Mouse (Mus musculus) layer of hippocampus, adult 9-11 months (tissue): Measurements from ENCODE around the gene 5730480H06Rik.

Experiments used
- DNase-seq: peaks from one replicate; pipeline ENCODE4 v3.0.0; 2022

The 5730480H06Rik gene

DNA sequence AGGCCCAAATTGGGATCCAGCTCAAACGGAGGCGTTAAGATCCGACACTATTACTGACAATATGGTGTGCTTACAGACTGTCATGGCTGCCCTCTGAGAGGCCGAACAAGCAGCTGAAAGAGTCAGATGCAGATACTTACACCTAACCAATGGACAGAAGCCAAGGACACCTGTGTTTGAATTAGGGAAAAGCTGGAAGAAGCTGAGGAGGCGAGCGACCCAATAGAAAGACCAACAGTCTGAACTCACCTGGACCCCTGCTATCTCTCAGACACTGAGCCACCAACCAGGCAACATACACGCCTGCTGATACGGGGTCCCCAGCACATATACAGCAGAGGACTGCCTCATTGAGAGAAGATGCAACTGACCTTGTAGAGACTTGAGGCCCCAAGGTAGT is at the start of gene 5730480H06Rik:
Gene 5730480H06Rik, plus strand, starts transcription at position 301 of the 400 bp plus-strand sequence.
- DNase-seq, result no peak

DNA sequence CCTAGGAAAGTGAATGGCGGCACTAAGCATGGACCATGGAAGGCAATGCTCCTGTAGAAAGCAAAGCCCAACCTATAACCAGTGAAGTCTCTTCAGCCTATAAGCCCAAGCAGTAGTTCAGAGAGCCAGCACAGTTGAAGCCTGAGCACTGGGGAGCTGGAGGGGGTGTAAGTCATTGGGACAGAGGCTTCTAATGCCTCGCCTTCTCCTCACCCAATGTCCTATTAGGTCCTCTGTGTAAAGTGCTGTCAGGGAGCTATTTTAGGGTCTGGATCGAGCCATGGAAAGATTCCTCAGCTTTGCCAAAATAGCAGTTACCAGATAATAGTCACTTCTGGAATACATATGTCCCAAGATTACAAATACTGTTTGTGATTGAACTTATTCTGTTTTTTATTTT is 26.6 kb upstream of the 5730480H06Rik start:
- DNase-seq, result no peak

DNA sequence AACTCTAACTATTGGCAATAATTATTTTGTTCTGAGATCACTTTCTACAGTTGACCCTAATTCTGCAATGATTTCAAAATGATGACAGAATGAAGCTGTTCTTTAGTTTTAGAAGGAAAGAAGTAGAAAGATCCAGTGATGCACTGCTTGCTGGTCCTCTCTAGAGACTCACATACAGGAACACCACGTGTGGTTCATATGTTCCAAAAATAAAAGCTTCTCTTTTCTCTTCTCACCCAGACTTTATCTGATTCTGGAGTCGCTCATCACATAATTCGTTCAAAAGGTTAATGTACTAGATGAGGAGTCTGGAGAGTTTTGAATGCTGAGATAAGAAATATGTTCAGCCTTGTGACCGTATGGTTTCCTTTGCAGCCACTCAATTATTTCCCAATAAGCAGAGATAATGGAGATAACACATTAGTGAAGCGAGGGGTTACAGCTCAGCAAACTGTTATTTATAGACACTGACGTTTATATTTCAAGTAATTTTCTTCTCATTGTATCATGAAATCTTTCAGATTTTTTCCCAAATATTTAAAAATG is 12.6 kb upstream of the 5730480H06Rik start:
- no peak for DNase-seq

DNA sequence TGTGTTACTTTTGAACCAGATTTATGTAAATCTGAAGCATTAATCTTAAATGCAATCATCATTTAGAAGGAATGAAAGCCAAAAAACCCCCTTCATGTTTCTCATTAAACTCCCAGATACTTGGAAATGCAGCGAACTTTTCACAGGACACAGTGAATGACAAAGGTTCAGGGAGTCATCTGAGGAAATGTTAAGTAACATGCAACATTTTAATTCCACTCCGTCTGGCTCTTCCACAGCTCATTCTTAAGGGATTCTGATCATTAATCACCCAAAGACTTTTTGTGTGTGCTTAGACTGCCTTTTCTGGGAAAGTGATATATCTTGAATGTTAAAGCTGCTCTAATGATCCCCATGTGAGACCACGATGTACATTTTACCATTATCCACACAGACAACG is 7.2 kb upstream of the 5730480H06Rik start:
- DNase-seq, result no peak

GRCm38 (mm10) chr5:48326221-48326620 is 1.5 kb upstream of the 5730480H06Rik start:
- DNase-seq, result no peak

DNA sequence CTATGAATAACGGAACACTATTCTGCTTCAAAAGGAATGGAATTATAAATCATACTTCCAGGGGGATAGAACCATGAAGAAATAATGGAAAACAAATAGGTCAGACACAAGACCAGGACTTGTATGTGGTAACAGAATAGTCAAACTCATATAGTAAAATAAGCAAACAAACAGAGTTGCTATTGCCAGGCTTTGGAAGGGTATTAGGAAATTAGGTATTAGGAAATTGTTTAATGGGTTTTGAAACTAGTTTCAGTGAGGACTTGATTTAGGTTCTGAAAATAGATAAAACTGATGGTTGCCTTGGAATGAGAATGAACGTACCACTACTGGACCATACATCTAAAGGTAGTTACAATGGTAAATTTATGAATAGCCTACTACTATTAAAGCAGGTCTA is 2.0 kb downstream of the 5730480H06Rik start:
- DNase-seq, result no peak

DNA sequence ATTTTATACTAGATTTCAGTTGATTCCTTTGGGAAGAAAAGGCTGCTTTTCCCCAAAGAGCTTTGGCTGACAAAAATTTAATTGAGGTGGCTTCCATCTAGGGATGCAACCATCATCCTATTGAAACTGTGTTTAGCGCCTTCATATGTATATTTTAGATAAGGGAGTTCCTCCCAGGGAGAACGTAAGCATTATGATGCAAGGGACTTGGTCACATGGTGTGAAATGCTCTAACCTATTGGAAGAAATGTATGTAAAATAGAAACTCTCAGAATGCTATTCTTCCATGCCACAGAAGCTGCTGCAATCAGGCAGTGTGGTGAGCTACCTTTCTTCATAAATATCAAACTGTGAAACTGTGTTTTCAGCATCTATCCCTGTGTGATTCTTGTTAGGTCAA is 3.1 kb downstream of the 5730480H06Rik start:
- no peak for DNase-seq

GRCm38 (mm10) chr5:48331441-48331840 is 3.7 kb downstream of the 5730480H06Rik start:
- DNase-seq, result no peak

DNA sequence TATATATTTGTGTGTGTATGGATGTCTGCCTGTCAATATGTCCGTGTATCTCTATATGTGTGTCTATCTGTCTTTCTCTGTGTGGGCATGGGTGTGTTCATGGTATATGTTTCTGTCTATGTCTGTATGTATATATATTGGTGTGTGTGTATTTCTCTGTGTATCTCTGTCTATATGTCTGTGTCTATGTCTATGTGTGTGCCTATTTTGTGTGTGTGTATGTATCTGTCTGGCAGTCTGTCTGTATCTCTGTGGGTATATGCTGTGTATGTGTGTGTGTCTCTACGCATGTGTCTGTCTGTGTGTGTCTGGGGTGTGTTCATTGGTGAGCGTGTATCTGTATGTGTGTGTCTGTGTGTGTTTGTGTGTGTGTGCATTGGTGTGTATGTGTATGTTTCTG is 5.7 kb downstream of the 5730480H06Rik start:
- DNase-seq, result no peak

- DNase-seq, result no peak
These were observed 6.2 kb downstream of the 5730480H06Rik start for GRCm38 (mm10) chr5:48333884-48334513.

- DNase-seq, result no peak
These were observed 13.2 kb downstream of the 5730480H06Rik start for GRCm38 (mm10) chr5:48340808-48341433.

DNA sequence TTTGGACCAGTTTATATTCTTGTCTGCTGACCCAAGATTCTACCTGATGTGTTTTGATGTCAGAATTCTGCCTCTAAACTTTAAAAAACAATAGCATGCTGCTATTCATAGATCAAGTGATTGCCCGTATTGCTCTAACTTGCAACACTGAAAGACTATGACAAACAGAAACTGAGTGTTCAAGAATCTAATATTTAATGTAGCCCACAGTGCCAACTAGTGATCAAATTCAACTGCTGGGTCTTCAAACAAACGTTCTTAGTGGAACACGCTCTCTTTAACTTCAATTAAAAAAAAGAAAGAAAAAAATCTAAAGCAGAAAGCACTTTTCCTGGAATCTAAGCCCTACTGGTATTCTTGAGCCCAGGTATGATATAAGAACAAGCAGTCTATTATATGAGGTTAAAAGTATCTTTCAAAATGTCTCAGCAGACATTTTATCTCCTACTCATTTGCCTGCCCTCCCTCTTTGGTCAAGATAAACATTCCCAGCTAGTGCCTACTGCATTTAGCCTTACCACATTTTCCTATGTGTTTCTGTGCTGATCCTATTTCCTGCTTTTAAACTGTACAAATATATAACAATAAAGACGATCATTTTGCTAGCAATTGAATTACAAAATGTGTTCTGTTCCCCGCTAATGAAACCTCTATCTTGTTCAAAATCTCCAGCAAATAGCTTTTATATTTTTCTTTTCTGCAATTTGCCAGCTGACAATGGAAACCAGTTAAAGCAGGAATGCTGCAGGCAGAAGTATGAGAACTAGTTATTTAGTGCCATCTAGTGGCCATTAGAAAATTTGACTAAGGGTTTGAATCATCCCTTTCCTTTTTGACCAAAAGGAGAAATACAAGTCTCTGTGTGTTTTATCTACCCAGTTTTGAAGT is 17.6 kb downstream of the 5730480H06Rik start:
- DNase-seq, result no peak

DNA sequence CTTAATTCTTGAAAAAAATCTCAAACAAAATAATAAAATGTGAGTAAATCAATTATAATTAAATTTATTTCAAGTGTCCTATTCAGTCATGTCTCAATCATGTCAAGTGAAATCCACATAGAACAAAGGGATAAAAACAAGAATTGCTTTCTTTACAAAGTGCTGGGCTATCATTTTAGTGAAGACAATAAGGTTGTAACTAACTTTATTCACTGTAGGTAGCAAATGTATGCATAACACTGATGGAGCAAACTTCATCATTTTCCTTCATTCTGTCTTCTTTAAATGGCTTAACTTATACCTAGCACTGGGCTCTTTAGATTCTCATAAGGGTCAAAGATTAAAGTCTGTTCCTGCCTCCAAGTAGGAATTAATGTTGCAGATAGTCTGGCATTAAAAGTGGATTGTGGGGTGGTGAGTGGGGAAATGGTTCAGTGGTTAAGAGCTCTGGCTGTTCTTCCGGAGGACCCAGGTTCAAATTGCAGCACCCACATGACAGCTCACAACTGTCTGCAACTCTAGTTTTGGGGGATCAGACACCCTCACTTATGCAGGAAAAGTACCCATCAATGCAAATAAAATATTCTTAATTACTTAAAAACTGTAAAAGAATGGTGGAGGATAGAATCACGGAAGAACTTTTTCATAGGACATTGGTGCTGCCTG is 18.4 kb downstream of the 5730480H06Rik start:
- DNase-seq, result no peak

DNA sequence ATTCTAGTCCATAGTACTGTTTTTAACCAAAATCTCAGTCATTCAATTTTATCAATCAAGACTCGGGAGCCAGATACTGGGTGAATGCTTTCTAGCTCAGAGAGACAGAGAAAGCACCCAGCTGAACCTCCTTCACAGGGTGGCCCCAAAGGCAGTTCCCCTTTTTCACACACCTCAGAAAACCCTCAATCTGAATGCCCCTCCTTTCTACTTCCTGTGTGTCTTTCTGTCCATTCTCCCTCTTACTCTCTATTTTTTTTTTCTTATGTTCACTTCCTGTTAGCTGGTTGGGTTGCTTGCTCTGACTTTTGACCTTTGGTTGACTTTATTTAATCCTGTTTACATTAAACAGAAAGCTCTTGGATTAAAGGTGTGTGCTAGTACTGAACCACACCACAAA is 21.6 kb downstream of the 5730480H06Rik start:
- DNase-seq, result no peak

GRCm38 (mm10) chr5:48371890-48372766 is 44.4 kb downstream of the 5730480H06Rik start:
- DNase-seq, result peak; percentile 96

DNA sequence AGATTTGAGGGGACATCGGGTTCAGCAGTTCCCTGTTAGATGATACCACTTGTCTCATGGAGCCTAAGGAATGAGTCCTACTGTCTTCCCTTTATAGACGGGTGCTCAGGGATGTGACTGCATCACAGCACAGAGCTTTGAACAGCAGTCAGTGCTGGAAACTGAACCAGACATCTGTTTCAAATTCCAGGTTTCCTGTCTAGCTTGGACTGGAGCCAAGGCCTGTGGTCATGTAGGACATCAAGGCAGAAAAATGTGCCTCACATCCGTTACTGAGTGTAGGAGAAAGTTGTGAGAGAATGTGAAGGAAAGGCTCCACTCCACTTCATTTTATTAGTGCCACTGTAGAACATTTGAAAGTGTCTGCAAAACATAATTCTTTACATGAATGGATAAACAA is 74.7 kb downstream of the 5730480H06Rik start:
- DNase-seq, result no peak

DNA sequence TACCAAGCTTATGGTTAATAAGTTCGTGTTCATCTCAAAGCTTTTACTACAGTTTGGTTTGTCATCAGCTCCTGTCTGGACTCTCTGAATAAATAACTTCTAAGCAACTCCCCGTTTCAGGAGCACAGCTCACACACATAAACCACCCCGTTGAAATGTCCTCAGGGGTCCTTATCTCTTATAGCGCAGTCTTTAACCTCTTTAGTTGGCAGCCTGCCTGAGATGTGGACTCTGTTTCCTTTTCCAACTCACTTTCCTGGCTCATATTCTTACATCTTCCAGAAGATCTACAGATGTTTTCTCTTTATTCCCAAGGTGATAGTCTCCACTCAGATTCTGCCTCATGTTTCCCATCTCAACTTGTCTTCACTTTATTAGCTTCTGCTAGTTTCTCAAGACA is 80.5 kb downstream of the 5730480H06Rik start:
- no peak for DNase-seq

GRCm38 (mm10) chr5:48410348-48410747 is 82.6 kb downstream of the 5730480H06Rik start:
- DNase-seq, result no peak

GRCm38 (mm10) chr5:48411462-48411861 is 83.7 kb downstream of the 5730480H06Rik start:
- DNase-seq, result no peak

DNA sequence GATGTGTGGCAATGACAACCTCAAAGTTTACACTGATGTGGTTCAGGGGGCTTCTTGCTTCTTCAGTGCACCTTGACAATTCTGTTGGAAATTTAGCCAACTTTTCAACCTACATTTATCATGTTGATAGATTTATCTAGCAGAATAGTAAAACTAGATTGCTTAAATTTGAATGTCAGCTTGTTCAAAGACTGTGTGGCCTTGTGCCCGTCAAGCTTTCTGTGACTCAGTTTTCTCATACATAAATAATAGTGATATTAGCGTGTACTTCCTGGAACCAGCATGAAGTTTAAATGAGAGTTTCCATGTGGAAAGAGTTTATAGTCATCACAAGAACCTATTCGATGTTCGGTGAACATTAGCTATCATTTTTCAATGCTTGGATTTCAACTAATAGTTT is 84.5 kb downstream of the 5730480H06Rik start:
- DNase-seq, result no peak

DNA sequence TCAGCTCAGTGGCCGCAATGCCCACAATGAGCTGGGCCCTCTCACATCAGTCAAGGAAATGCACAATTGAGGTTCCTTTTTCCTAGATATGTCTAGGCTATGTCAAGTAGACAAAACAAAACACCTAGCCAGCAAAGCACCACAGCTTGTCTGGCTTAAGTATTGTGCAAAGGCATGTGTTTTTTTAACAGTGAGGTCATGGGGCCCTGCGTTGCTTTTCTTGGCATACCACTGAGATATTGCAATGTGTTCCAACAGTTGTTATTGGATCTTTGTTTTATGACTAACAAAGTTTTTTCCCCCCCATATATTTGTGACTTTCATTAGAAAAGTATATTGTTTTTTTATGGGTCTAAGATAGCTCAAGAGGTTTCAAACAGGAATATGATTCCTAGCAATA is 92.0 kb downstream of the 5730480H06Rik start:
- no peak for DNase-seq

DNA sequence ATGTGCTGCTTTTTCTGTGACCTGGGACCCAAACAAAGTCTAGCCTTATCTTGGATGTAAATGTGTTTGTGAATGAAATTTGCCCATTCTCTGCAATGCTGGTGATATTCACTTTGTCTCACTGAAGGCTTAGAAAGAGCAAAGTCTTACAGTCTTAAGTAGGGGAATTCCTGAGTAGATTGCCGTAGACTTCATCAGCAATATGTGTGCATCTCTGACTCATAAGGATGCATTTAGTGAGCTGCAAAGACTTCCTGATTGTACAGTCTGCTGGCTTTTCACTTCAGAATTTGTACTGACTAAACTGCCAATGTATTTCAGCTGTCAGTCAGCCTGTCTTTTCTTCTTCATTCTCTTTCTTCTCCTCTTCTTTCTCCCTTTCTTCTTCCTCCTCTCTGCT is 94.2 kb downstream of the 5730480H06Rik start:
- DNase-seq, result no peak
